Mouse (Mus musculus) right cerebral cortex, adult 2 months (tissue): ENCODE measurements at regions not wholly inside any gene's neighbourhood (a gene's known extent, or its start where the extent isn't known, plus 50 kb on each side); places are given as distances from the start of the nearest gene placed in this dataset.

Source experiments
- DNase-seq, 2 experiments: peaks; one replicate each; pipeline ENCODE4 v3.0.0; 2021 to 2022; ENCODE audit warnings: low spot score in 2 of 2

DNA sequence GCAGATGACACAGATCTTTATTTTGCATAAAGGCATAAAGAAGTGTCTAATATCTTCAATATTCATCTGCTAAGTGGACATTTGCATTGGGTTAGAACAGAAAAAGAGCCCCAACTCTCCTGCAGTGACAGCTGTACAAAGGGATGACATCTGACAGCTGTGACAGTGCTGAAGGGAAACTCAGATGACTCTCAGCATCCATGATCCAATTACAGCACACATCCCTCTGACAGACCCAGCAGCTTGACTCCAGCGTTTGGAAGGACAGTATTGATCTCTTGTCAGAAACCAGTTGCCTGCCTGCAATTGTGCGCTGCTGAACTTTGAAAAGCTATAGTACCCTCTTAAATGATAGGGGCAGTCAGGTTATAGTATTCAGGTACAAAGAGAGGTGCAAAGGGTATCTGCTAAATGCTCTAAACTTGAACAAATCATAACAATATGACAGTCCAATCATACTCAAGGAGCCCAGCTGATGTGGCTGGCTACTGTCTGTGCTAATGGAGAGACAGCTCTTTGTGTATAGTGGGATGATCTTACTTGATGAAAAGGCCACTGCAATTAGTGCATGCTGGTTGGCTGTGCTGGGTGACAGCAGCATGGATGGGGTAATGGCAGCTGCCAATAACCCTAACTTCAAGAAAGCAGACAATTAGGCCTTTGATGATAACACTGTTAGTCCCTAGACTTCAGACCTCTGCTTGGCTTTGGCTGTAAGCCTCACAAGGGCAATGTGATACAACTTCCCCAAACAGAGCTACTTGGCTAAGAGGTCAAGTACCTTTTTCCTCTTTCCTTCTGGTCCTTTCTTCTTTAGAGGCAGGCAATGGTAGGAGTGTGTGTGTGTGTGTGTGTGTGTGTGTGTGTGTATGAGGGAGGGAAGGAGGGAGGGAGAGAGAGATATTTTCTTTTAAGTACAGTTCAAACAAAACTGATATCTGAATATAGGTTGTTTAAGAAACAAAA is 662.9 kb downstream of the Nr4a2 start:
- no peak for DNase-seq

GRCm38 (mm10) chr2:56459430-56459829 is 664.4 kb downstream of the Nr4a2 start:
- DNase-seq, result no peak

DNA sequence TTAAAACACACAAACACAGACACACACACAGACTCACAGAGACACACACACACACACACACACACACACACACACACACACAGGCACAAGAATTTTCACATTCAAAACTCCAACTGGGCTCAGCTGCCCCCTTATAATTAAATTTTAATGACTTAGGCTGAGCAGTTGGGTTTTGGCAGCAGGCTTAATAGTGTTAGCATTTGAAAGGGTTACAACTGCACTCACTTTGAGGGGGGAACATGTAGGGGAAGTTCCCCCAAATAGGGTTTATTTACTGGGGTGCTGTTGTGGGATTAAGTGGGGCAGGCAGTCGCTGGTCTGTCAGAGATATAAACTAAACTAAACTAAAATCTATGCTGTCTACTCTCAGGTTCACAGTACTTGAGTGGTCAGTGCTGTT is 666.2 kb downstream of the Nr4a2 start:
- no peak for DNase-seq

- DNase-seq, result no peak
Observed at GRCm38 (mm10) chr2:56455856-56456395, 667.9 kb downstream of the Nr4a2 start.

DNA sequence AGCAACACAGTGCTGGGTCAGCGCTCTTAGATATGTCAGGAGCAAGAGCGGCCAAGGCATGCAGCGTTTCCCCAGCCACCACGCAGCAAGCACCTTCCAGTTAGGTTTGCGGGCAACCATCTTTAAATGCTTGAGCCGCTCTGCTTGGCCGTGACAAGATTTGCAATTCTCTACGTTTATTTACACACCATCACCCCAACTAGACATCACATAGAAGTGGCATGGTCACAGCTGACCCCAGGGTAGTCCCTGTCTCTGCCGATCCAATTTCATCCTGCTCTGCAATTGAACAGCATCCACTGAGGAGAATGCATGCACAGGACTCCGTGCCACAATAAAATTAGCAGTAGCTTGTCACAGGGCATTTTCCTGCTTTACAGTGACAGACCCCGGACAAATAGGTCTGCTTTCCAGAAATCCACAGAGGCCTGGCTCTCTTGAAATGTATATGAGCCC is 669.2 kb downstream of the Nr4a2 start:
- peak; percentile 8 to 15 for DNase-seq

GRCm38 (mm10) chr2:56440916-56441315 is 682.9 kb downstream of the Nr4a2 start:
- no peak for DNase-seq
